Mouse (Mus musculus): ENCODE measurements at regions not wholly inside any gene's neighbourhood (a gene's known extent, or its start where the extent isn't known, plus 50 kb on each side); places are given as distances from the start of the nearest gene placed in this dataset.

DNA sequence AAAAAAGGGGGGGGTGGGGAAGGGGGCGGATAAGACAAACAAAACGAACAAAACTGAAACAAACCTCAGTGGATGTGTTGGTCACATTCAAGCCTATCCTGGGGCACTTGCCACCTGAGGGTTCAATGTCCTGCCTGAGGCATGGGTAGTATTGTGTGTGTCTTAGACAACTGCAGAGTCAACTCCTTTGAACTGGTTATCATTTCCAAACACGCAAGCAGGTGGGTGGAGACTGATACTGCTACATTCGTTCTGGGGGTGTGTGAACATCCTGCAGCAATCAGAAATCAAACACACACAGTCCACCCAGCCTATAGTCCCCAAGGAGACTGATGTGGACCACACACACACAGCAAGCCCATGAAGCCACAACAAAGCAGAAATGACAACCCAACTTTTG is 73.9 kb upstream of the Magi1 start:
- TF ChIP-seq POLR2A (IDR thresholded peaks at IDR 0.05; ENCODE audit: borderline replicate concordance, extremely low read depth, insufficient read depth, insufficient read length, poor library complexity, severe bottlenecking), result no peak
- TF ChIP-seq CTCF (IDR thresholded peaks at IDR 0.05; ENCODE audit: borderline replicate concordance, extremely low read depth, insufficient read depth, insufficient read length), result no peak

Measured in brain, embryonic 14.5 days (tissue).